18 mouse cellular contexts compared by ENCODE assay signal in the genomic region with DNA sequence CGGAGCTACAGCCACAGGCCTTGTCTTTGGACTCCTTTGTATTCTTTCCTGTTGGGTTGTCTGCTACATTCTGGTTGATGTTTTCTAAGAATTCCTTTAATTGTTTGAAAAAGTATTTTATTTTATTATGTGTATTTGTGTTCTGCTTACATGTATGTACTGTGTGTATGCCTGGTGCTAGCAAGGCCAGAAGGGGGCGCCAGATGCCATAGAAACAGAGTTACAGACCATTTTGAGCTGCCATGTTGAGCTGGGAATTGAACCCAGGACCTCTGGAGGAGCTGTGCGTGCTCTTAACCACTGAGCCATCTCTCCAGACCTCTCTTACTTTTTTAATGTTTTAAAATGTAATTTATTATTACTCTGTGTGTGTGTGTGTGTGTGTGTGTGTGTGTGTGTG.
DNase-seq lines count a peak whose midpoint lies in the region; ATAC-seq and TF ChIP-seq lines count a peak whose summit lies in the region.
"Had no signal": no experiment of that assay in that cellular context is flagged by ENCODE, and none has a peak within 500 bp of the region (broad histone marks: within the 10 kb centered on the region; RNA-seq: fewer than 3 reads in every experiment).

No protein-coding gene starts in this region.

- H3K27me3 ChIP-seq in limb, embryonic 10.5 days (ENCODE audit: low read depth, poor library complexity, severe bottlenecking), result no peaks in the 10 kb centered on the region
- H3K27me3 ChIP-seq: heart, embryonic 12.5 days; hindbrain, embryonic 15.5 days; limb, embryonic 13.5 days; lung, embryonic 15.5 days had no signal

- no peak for ATAC-seq in CD4-positive, CD25-positive, alpha-beta regulatory T cell, adult 4 months
- ATAC-seq in erythroblast, adult 5-6 weeks (replicated peaks; ENCODE audit: low FRiP score, poor library complexity, severe bottlenecking), result no peak
- ATAC-seq: forebrain, embryonic 14.5 days had no signal

- intact Hi-C loops in left cerebral cortex, adult 2 months (cut with DNase I), result no loop called here
- intact Hi-C loops in left cerebral cortex, postnatal 10 days (cut with DNase I), result no loop called here

- no peaks in the 10 kb centered on the region for H3K36me3 ChIP-seq in limb, embryonic 10.5 days
- H3K36me3 ChIP-seq: heart, embryonic 12.5 days; hindbrain, embryonic 15.5 days; limb, embryonic 13.5 days; lung, embryonic 15.5 days had no signal

- H3K9me3 ChIP-seq in limb, embryonic 10.5 days (replicated peaks), result no peaks in the 10 kb centered on the region
- H3K9me3 ChIP-seq: heart, embryonic 12.5 days; hindbrain, embryonic 15.5 days; limb, embryonic 13.5 days; lung, embryonic 15.5 days; megakaryocyte, embryonic 14.5 days had no signal

- no peak for TF ChIP-seq POLR2A in bone marrow, adult 2 months (IDR thresholded peaks at IDR 0.05; ENCODE audit: borderline replicate concordance, control insufficient read depth, low read depth, low read length)

- no peaks in the 10 kb centered on the region for H3K4me1 ChIP-seq in bone marrow, adult 2 months (ENCODE audit: control insufficient read depth, insufficient read depth, low read length)
- peaks cover 36% of the 10 kb centered on the region for H3K4me1 ChIP-seq in limb, embryonic 10.5 days
- H3K4me1 ChIP-seq: hindbrain, embryonic 15.5 days had no signal

- H3K4me3 ChIP-seq in left cerebral cortex, adult 2 months, result no peak overlapping the region
- no peak overlapping the region for H3K4me3 ChIP-seq in bone marrow, adult 2 months (replicated peaks; ENCODE audit: control insufficient read depth, low read depth, low read length)
- no peak overlapping the region for H3K4me3 ChIP-seq in limb, embryonic 10.5 days
- H3K4me3 ChIP-seq: heart, embryonic 12.5 days; hindbrain, embryonic 15.5 days; limb, embryonic 13.5 days; lung, embryonic 15.5 days; megakaryocyte, embryonic 14.5 days had no signal

- WGBS in bone marrow, adult 2 months, result 77% methylated on average over 3 of the region's 3 CpGs
- whole genome bisulfite sequencing in limb, embryonic 10.5 days, result 82% methylated on average over 3 of the region's 3 CpGs

- no peak overlapping the region for H3K27ac ChIP-seq in left cerebral cortex, adult 2 months
- H3K27ac ChIP-seq in bone marrow, adult 2 months (ENCODE audit: control insufficient read depth, insufficient read depth, low read depth, low read length, poor library complexity), result no peak overlapping the region
- no peak overlapping the region for H3K27ac ChIP-seq in limb, embryonic 10.5 days
- H3K27ac ChIP-seq: hindbrain, embryonic 15.5 days; limb, embryonic 13.5 days; lung, embryonic 15.5 days had no signal

- TF ChIP-seq CTCF in left cerebral cortex, adult 2 months (IDR thresholded peaks at IDR 0.05), result peak; percentile 2; the same call in 1 of the 2 replicates
- TF ChIP-seq CTCF in bone marrow, adult 2 months (IDR thresholded peaks at IDR 0.05; ENCODE audit: control insufficient read depth, insufficient read depth, low read length), result peak; percentile 29; the same call in 1 of the 2 replicates

- DNase-seq in CD4-positive, CD25-positive, alpha-beta regulatory T cell, adult 2 months (ENCODE audit: low read depth, low spot score), result peak; percentile 32
- DNase-seq in left cerebral cortex, adult 2 months (ENCODE audit: extremely low spot score in 1 of 2, low spot score in 2 of 2), result no peak
- no peak for DNase-seq in left cerebral cortex, postnatal 10 days (ENCODE audit: extremely low spot score in 1 of 2, low spot score in 2 of 2)
- peak; percentile 34 for DNase-seq in 416B (ENCODE audit: low read depth)
- no peak for DNase-seq in limb, embryonic 10.5 days (ENCODE audit: low spot score)
- DNase-seq: cerebellum, postnatal 10 days; kidney, adult 8-10 months; layer of hippocampus, postnatal 36 days; spleen, adult 18-20 months had no signal

Comparison
In these comparisons a context has a peak if more than half of its experiments do, and no peak if none do; other contexts are left out.
1. DNase-seq: peak in CD4-positive, CD25-positive, alpha-beta regulatory T cell, adult 2 months (single experiment) and 416B (single experiment); none in left cerebral cortex, adult 2 months (0 of 2), left cerebral cortex, postnatal 10 days (0 of 2) and limb, embryonic 10.5 days (single experiment).